Mouse (Mus musculus) midbrain, embryonic 10.5 days (tissue): ENCODE measurements at regions not wholly inside any gene's neighbourhood (a gene's known extent, or its start where the extent isn't known, plus 50 kb on each side); places are given as distances from the start of the nearest gene placed in this dataset.
A peak's percentile ranks its signal among the peaks of the same experiment; 100 is the strongest.

ENCODE experiments used
- DNase-seq: peaks from one replicate; pipeline ENCODE4 v3.0.0-alpha.2; 2017; ENCODE audit warnings: low spot score
- H3K27ac ChIP-seq: fragments of 300-500 bp; sonication (generic); replicated peaks from 2 replicates; pipeline ENCODE4 v1.5.1; 2016; ENCODE audit warnings: mild to moderate bottlenecking
- H3K27me3 ChIP-seq: fragments of 300-500 bp; sonication (generic); 2 replicates; pipeline ENCODE4 v1.6.1; 2016; ENCODE audit warnings: low read depth, mild to moderate bottlenecking; ENCODE audit not compliant: poor library complexity, severe bottlenecking
- H3K36me3 ChIP-seq: fragments of 300-500 bp; sonication (generic); 2 replicates; pipeline ENCODE4 v1.6.1; 2016; ENCODE audit warnings: mild to moderate bottlenecking, moderate library complexity
- H3K4me1 ChIP-seq: fragments of 300-500 bp; sonication (generic); 2 replicates; pipeline ENCODE4 v1.6.1; 2016
- H3K4me3 ChIP-seq: fragments of 300-500 bp; sonication (generic); 2 replicates; pipeline ENCODE4 v1.5.1; 2016; ENCODE audit warnings: mild to moderate bottlenecking, moderate library complexity
- H3K9me3 ChIP-seq: fragments of 300-500 bp; sonication (generic); replicated peaks from 2 replicates; pipeline ENCODE4 v1.6.1; 2016; ENCODE audit warnings: mild to moderate bottlenecking
- WGBS: fragments of 180-500 bp; shearing (Covaris S2); methylation state at CpG from one replicate; pipeline ENCODE4 v1.1.7; 2016; 5-methylcytosine and 5-hydroxymethylcytosine counted together

- no peaks in the 10 kb centered on the region for H3K9me3 ChIP-seq
- peaks cover 54% of the 10 kb centered on the region for H3K27me3 ChIP-seq
- peak overlapping the region; percentile 69; the same call in 1 of the 2 replicates for H3K27ac ChIP-seq
- DNase-seq = peak; percentile 52
- H3K36me3 ChIP-seq = no peaks in the 10 kb centered on the region
- no peak overlapping the region for H3K4me3 ChIP-seq
- 35% methylated on average over 8 of the region's 8 CpGs for WGBS
- peaks cover 21% of the 10 kb centered on the region for H3K4me1 ChIP-seq
These were observed 128.1 kb upstream of the Lhx1 start for GRCm38 (mm10) chr11:84653481-84653880.

DNA sequence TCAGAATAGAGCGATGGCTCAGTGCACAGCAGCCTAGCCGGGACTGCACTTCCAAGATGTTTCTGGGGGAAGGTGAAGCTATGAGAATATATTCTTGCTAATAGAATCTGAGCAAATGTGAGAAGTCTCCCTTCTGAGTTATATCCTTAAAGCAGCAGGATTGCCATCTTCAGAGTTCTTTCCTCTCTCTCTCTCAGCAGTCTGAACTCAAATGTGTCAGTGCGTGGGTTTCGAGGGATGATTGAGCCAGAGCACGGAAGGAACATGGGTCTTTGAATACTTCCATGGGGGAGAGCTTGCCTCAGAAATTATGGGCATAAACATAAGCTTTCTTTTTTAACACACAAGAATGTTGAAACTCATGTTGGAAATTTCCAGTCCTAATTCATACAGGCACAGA, 123.6 kb upstream of the Lhx1 start:
- Histone ChIP-seq H3K27ac (no peak overlapping the region), H3K27me3 (peaks cover 49% of the 10 kb centered on the region), H3K36me3 (no peaks in the 10 kb centered on the region), H3K4me3 (no peak overlapping the region), H3K4me1 (peaks cover 18% of the 10 kb centered on the region), H3K9me3 (no peaks in the 10 kb centered on the region; the same call in 1 of the 2 replicates)
- no peak for DNase-seq
- WGBS = 94% methylated on average over 5 of the region's 5 CpGs

GRCm38 (mm10) chr11:84647104-84647503, 121.8 kb upstream of the Lhx1 start:
- WGBS = 89% methylated on average over 5 of the region's 5 CpGs
- H3K4me1 ChIP-seq = peaks cover 18% of the 10 kb centered on the region
- H3K27me3 ChIP-seq = peaks cover 64% of the 10 kb centered on the region
- no peak for DNase-seq
- H3K27ac ChIP-seq = no peak overlapping the region
- H3K36me3 ChIP-seq = no peaks in the 10 kb centered on the region
- H3K9me3 ChIP-seq = no peaks in the 10 kb centered on the region; the same call in 1 of the 2 replicates
- H3K4me3 ChIP-seq = no peak overlapping the region

GRCm38 (mm10) chr11:84643107-84643372, 117.7 kb upstream of the Lhx1 start:
- peaks cover 80% of the 10 kb centered on the region for H3K27me3 ChIP-seq
- H3K4me3 ChIP-seq = peak overlapping the region; percentile 67
- H3K36me3 ChIP-seq = no peaks in the 10 kb centered on the region
- 44% methylated on average over 5 of the region's 5 CpGs for WGBS
- DNase-seq = no peak
- peak overlapping the region; percentile 91; the same call in 1 of the 2 replicates for H3K27ac ChIP-seq
- H3K4me1 ChIP-seq = peaks cover 32% of the 10 kb centered on the region
- no peaks in the 10 kb centered on the region; the same call in 1 of the 2 replicates for H3K9me3 ChIP-seq

GRCm38 (mm10) chr11:84642300-84643106, 117.2 kb upstream of the Lhx1 start:
- peak overlapping the region; percentile 91 for H3K27ac ChIP-seq
- no peaks in the 10 kb centered on the region for H3K36me3 ChIP-seq
- 3% methylated on average over 67 of the region's 67 CpGs for WGBS
- no peaks in the 10 kb centered on the region; the same call in 1 of the 2 replicates for H3K9me3 ChIP-seq
- DNase-seq = peak; percentile 75
- H3K4me3 ChIP-seq = peak overlapping the region; percentile 67
- peaks cover 86% of the 10 kb centered on the region for H3K27me3 ChIP-seq
- H3K4me1 ChIP-seq = peaks cover 37% of the 10 kb centered on the region

GRCm38 (mm10) chr11:84641601-84642000, 116.3 kb upstream of the Lhx1 start:
- H3K4me3 ChIP-seq = peak overlapping the region; percentile 67
- H3K27ac ChIP-seq = 0 out of 2 replicates have a peak overlapping the region, but pooled peaks have one; percentile 91
- no peaks in the 10 kb centered on the region for H3K36me3 ChIP-seq
- H3K4me1 ChIP-seq = peaks cover 44% of the 10 kb centered on the region
- no peak for DNase-seq
- no peaks in the 10 kb centered on the region for H3K9me3 ChIP-seq
- H3K27me3 ChIP-seq = peaks cover 95% of the 10 kb centered on the region
- 22% methylated on average over 5 of the region's 5 CpGs for WGBS

DNA sequence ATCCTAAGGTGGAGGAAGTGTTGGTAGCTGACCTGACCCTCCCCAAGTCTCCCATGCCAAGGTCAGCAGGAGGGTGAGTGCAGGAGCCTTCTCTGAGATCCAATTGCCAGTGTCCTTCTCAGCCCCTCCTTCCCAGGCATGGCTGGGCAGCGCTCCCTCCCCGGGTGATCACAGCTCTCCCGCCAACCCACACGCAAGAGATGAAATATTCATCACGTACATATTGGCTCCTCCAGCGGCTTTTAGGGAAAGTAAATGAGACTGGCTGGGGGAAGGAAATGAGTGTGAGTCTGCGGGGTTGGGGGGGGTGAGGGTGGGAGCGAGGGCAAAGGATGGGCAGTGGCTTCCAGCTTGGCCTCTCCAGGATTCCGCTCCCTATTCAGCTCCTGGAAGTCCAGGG, 113.0 kb upstream of the Lhx1 start:
- Histone ChIP-seq H3K4me3 (no peak overlapping the region), H3K4me1 (peaks cover 41% of the 10 kb centered on the region), H3K36me3 (no peaks in the 10 kb centered on the region), H3K9me3 (no peaks in the 10 kb centered on the region), H3K27ac (no peak overlapping the region), H3K27me3 (peaks cover 96% of the 10 kb centered on the region)
- DNase-seq = no peak
- WGBS = 18% methylated on average over 9 of the region's 9 CpGs

DNA sequence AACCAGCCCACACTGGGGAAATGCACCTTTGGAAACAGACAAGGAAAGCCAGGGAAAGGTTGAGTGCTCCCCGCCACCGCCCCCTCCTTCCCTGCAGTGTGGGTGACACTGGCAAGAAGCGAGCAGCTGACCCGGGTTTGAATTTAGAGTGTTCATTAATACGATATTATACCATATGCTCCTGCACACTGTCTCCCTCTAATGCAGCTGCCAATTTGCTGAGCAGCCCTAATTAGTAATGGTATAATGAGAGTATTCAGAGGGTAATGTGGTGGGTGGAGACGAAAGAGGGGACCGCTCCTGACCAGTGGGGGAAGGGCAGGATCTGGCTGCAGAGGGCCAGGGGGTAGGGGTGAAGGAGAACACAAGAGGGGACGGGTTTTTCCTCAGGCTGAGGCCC, 111.9 kb upstream of the Lhx1 start:
- Histone ChIP-seq H3K4me3 (no peak overlapping the region), H3K4me1 (peaks cover 30% of the 10 kb centered on the region), H3K27ac (no peak overlapping the region), H3K9me3 (no peaks in the 10 kb centered on the region), H3K27me3 (peaks cover 85% of the 10 kb centered on the region), H3K36me3 (no peaks in the 10 kb centered on the region)
- DNase-seq = no peak
- WGBS = 31% methylated on average over 8 of the region's 8 CpGs

DNA sequence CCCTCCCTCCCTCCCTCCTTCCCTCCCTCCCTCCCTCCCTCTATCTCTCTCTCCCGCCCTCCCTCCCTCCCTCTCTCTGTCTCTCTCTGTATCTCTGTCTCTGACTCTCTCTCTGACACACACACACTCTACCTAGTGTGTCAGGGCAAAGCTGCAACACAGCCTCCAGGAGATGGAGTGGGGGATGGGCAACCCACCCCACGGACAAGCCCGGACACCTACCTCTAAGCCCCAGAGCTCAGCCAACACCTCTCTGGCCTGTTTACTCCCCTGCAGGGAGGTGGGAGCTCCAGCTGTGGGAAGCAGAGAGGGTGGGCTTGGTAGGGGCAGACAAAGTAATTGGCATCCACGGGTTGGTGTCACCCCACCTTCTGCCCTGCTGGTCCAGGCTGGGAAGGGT, 109.7 kb upstream of the Lhx1 start:
- Histone ChIP-seq H3K4me3 (no peak overlapping the region), H3K27ac (no peak overlapping the region), H3K4me1 (peaks cover 22% of the 10 kb centered on the region), H3K27me3 (peaks cover 73% of the 10 kb centered on the region), H3K36me3 (no peaks in the 10 kb centered on the region), H3K9me3 (no peaks in the 10 kb centered on the region)
- 36% methylated on average over 3 of the region's 4 CpGs for WGBS
- DNase-seq = no peak

DNA sequence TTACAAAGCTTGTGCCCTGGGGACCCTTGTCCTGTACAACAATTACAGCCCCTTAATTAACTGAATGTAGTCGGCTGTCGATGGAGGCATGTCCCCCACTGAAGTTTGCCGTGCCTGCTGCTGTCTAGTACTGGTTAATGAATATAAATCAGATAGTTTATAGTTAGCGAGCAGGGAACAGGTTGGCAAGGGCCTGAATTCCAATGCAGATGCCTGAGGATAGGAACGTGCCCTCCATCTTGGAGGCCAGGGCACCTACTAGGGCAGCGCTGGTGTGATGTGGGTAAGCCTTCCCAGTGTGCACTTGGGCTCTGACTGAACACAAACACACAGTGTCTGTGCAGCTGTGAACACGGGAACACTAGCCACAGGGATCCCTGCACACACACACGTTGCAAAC, 108.0 kb upstream of the Lhx1 start:
- no peak for DNase-seq
- no peaks in the 10 kb centered on the region for H3K9me3 ChIP-seq
- WGBS = 70% methylated on average over 8 of the region's 8 CpGs
- peaks cover 18% of the 10 kb centered on the region for H3K4me1 ChIP-seq
- H3K27me3 ChIP-seq = peaks cover 63% of the 10 kb centered on the region
- H3K4me3 ChIP-seq = no peak overlapping the region
- H3K36me3 ChIP-seq = no peaks in the 10 kb centered on the region
- no peak overlapping the region for H3K27ac ChIP-seq

- Histone ChIP-seq H3K27ac (no peak overlapping the region), H3K27me3 (peaks cover 25% of the 10 kb centered on the region), H3K36me3 (no peaks in the 10 kb centered on the region), H3K4me1 (no peaks in the 10 kb centered on the region), H3K4me3 (no peak overlapping the region), H3K9me3 (no peaks in the 10 kb centered on the region)
- 82% methylated on average over 2 of the region's 2 CpGs for WGBS
- no peak for DNase-seq
These were observed 102.8 kb upstream of the Lhx1 start for GRCm38 (mm10) chr11:84628111-84628510.

DNA sequence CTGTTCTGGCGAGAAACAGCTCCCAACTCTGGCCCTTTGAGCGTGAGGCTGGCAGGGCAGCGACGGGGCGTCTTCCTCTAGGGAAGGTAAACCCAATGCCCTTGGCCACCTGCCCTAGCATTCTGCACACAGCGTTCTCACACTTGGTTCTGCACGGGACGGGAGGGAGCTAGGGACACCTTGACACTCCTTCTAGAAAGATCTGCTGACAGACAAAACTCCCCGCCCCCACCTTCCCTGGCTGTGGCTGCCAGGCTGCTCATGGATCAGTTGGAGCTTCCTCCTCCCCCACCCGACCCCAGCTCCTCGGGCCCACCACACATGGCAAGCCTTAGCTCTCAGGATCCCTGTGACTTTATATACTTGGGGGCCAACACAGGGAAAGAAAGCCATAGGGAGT, 102.3 kb upstream of the Lhx1 start:
- WGBS = 78% methylated on average over 11 of the region's 11 CpGs
- Histone ChIP-seq H3K4me1 (no peaks in the 10 kb centered on the region), H3K9me3 (no peaks in the 10 kb centered on the region), H3K27ac (0 out of 2 replicates have a peak overlapping the region, but pooled peaks have one; percentile 17), H3K4me3 (no peak overlapping the region), H3K36me3 (no peaks in the 10 kb centered on the region), H3K27me3 (peaks cover 25% of the 10 kb centered on the region)
- no peak for DNase-seq

- no peaks in the 10 kb centered on the region for H3K4me1 ChIP-seq
- 0 out of 2 replicates have a peak overlapping the region, but pooled peaks have one; percentile 17 for H3K27ac ChIP-seq
- H3K4me3 ChIP-seq = no peak overlapping the region
- H3K27me3 ChIP-seq = peaks cover 25% of the 10 kb centered on the region
- no peaks in the 10 kb centered on the region for H3K36me3 ChIP-seq
- WGBS = 74% methylated on average over 2 of the region's 2 CpGs
- no peak for DNase-seq
- no peaks in the 10 kb centered on the region for H3K9me3 ChIP-seq
These were observed 101.9 kb upstream of the Lhx1 start for GRCm38 (mm10) chr11:84627259-84627658.
